Mouse (Mus musculus) limb, embryonic 14.5 days (tissue): ENCODE measurements around the gene Zfp61. TPM values are rescaled to one million over a fixed set of nuclear protein-coding genes. Genes with fewer than 3 reads are reported as not detected.
A peak's percentile ranks its signal among the peaks of the same experiment; 100 is the strongest.

Source experiments
- ATAC-seq: fragments of 200-750 bp; cut with Nextera tagmentation; 2 replicates; pipeline ENCODE4 v1.8.0; 2017; ENCODE audit warnings: low read depth, moderate number of reproducible peaks, moderate TSS enrichment; ENCODE audit not compliant: low FRiP score
- DNase-seq: peaks from one replicate; pipeline ENCODE4 v3.0.0-alpha.2; 2015; ENCODE audit warnings: low spot score
- H3K27ac ChIP-seq: fragments of 300-500 bp; sonication (generic); replicated peaks from 2 replicates; pipeline ENCODE4 v1.5.1; 2014; ENCODE audit warnings: low read depth, mild to moderate bottlenecking, low read length, moderate library complexity, mixed read lengths
- H3K27me3 ChIP-seq: fragments of 300-500 bp; sonication (generic); 2 replicates; pipeline ENCODE4 v1.6.1; 2014; ENCODE audit warnings: low read length, mixed read lengths; ENCODE audit not compliant: control insufficient read depth, insufficient read depth
- H3K36me3 ChIP-seq: fragments of 300-500 bp; sonication (generic); 2 replicates; pipeline ENCODE4 v1.6.1; 2014; ENCODE audit warnings: mild to moderate bottlenecking, low read length, moderate library complexity, mixed read lengths; ENCODE audit not compliant: control insufficient read depth, insufficient read depth
- H3K4me1 ChIP-seq: fragments of 300-500 bp; sonication (generic); 2 replicates; pipeline ENCODE4 v1.6.1; 2014; ENCODE audit warnings: antibody characterized with exemption, low read length, mixed read lengths; ENCODE audit not compliant: control insufficient read depth, insufficient read depth
- H3K4me2 ChIP-seq: fragments of 300-500 bp; sonication (generic); replicated peaks from 2 replicates; pipeline ENCODE4 v1.6.1; 2014; ENCODE audit warnings: low read depth, mild to moderate bottlenecking, low read length, moderate library complexity; ENCODE audit not compliant: severe bottlenecking
- H3K4me3 ChIP-seq: fragments of 300-500 bp; sonication (generic); replicated peaks from 2 replicates; pipeline ENCODE4 v1.5.1; 2014; ENCODE audit warnings: low read length
- H3K9ac ChIP-seq: fragments of 300-500 bp; sonication (generic); 2 replicates; pipeline ENCODE4 v1.6.1; 2014; ENCODE audit warnings: mild to moderate bottlenecking, low read depth, low read length, moderate library complexity; ENCODE audit not compliant: severe bottlenecking
- H3K9me3 ChIP-seq: fragments of 300-500 bp; sonication (generic); 2 replicates; pipeline ENCODE4 v1.6.1; 2016; ENCODE audit warnings: low read length; ENCODE audit not compliant: control insufficient read depth
- POLR2A ChIP-seq: fragments of 200-500 bp; IDR thresholded peaks from 2 replicates; pipeline ENCODE4 v1.8.0; 2012; ENCODE audit warnings: inconsistent platforms, mild to moderate bottlenecking, moderate library complexity, borderline replicate concordance; ENCODE audit not compliant: insufficient read depth, insufficient read length; ENCODE audit errors: extremely low read depth
- WGBS: fragments of 180-500 bp; shearing (Covaris S2); extraction: QIAGEN DNeasy Blood & Tissue Kit; methylation state at CpG from one replicate; pipeline ENCODE4 v1.1.7; 2014; 5-methylcytosine and 5-hydroxymethylcytosine counted together
- polyA plus RNA-seq, 2 experiments: library from polyadenylated mRNA; depleted of rRNA in 1 of 2; stranded (reverse) in 1 of 2; unstranded in 1 of 2; fragments of >200 nt; fragmentation: Nextera tagmentation in 1 of 2; extraction: Ambion mirVana in 1 of 2; gene quantifications; 2 replicates each; pipeline versions ENCODE4 v1.2.1 to v1.2.3; 2012 to 2014

Zfp61 gene
- polyA plus RNA-seq, 2 experiments = 38.7 to 45.0 TPM

- Histone ChIP-seq H3K36me3 (peaks cover 14% of the 10 kb centered on the region), H3K4me2 (peak overlapping the region; percentile 81), H3K4me3 (peak overlapping the region; percentile 66), H3K9me3 (no peaks in the 10 kb centered on the region), H3K9ac (peak overlapping the region; percentile 68), H3K27me3 (no peaks in the 10 kb centered on the region), H3K27ac (no peak overlapping the region), H3K4me1 (peaks cover 4% of the 10 kb centered on the region)
- DNase-seq = no peak
- WGBS = 39% methylated on average over 7 of the region's 7 CpGs
- TF ChIP-seq POLR2A = no peak
- peak; percentile 50; the same call in 1 of the 2 replicates for ATAC-seq
Measured at GRCm38 (mm10) chr7:24269667-24270287, 31.3 kb downstream of the Zfp61 start.

DNA sequence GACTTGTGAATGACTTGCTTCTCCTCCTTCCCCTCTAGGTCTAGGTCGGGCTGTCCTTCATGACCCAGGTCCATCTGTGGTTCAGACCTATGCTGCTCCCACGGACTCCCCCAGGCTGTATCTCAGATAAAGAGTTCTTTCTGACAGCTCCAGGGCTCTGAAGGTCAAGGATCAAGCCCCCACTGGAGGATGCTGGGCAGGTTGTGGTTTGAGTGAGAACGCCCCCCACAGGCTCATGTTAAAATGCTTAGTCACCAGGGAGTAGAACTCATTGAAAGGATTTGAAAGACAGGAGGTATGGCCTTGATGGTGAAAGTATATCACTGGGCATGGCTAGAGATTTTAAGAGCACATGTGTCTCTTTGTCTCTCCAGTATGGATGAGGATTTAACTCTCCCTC is 31.8 kb downstream of the Zfp61 start:
- H3K4me2 ChIP-seq = no peak overlapping the region
- H3K4me3 ChIP-seq = peak overlapping the region; percentile 66; the same call in 1 of the 2 replicates
- H3K36me3 ChIP-seq = peaks cover 9% of the 10 kb centered on the region
- 78% methylated on average over 3 of the region's 3 CpGs for WGBS
- H3K27ac ChIP-seq = no peak overlapping the region
- ATAC-seq (no peak), DNase-seq (no peak)
- no peaks in the 10 kb centered on the region for H3K27me3 ChIP-seq
- TF ChIP-seq POLR2A = no peak
- H3K9ac ChIP-seq = no peak overlapping the region
- H3K4me1 ChIP-seq = peaks cover 4% of the 10 kb centered on the region
- H3K9me3 ChIP-seq = no peaks in the 10 kb centered on the region

GRCm38 (mm10) chr7:24268176-24269155 is 32.6 kb downstream of the Zfp61 start:
- peaks cover 4% of the 10 kb centered on the region for H3K4me1 ChIP-seq
- 75% methylated on average over 24 of the region's 24 CpGs for WGBS
- H3K27ac ChIP-seq = no peak overlapping the region
- no peak overlapping the region for H3K4me3 ChIP-seq
- H3K4me2 ChIP-seq = no peak overlapping the region
- DNase-seq = no peak
- no peak for ATAC-seq
- no peaks in the 10 kb centered on the region for H3K27me3 ChIP-seq
- no peaks in the 10 kb centered on the region for H3K9me3 ChIP-seq
- no peak overlapping the region for H3K9ac ChIP-seq
- peaks cover 2% of the 10 kb centered on the region; the same call in 1 of the 2 replicates for H3K36me3 ChIP-seq
- TF ChIP-seq POLR2A = no peak

GRCm38 (mm10) chr7:24260000-24260312 is 41.1 kb downstream of the Zfp61 start:
- 95% methylated on average over 4 of the region's 4 CpGs for WGBS
- H3K27ac ChIP-seq = no peak overlapping the region
- H3K4me3 ChIP-seq = no peak overlapping the region
- ATAC-seq (no peak), DNase-seq (no peak)
- no peaks in the 10 kb centered on the region for H3K27me3 ChIP-seq
- TF ChIP-seq POLR2A = no peak
- 0 out of 2 replicates have a peak, but pooled peaks cover 2% of the 10 kb centered on the region for H3K4me1 ChIP-seq
- H3K9me3 ChIP-seq = no peaks in the 10 kb centered on the region
- H3K9ac ChIP-seq = no peak overlapping the region
- H3K4me2 ChIP-seq = no peak overlapping the region
- H3K36me3 ChIP-seq = peaks cover 22% of the 10 kb centered on the region

GRCm38 (mm10) chr7:24259306-24259999 is 41.6 kb downstream of the Zfp61 start:
- no peak overlapping the region for H3K9ac ChIP-seq
- H3K27me3 ChIP-seq = no peaks in the 10 kb centered on the region
- DNase-seq (no peak), ATAC-seq (no peak)
- H3K27ac ChIP-seq = no peak overlapping the region
- no peak overlapping the region for H3K4me2 ChIP-seq
- H3K4me3 ChIP-seq = no peak overlapping the region
- H3K9me3 ChIP-seq = no peaks in the 10 kb centered on the region
- 0 out of 2 replicates have a peak, but pooled peaks cover 2% of the 10 kb centered on the region for H3K4me1 ChIP-seq
- WGBS = 92% methylated on average over 13 of the region's 13 CpGs
- no peak for TF ChIP-seq POLR2A
- peaks cover 22% of the 10 kb centered on the region for H3K36me3 ChIP-seq
